In the genomic region with DNA sequence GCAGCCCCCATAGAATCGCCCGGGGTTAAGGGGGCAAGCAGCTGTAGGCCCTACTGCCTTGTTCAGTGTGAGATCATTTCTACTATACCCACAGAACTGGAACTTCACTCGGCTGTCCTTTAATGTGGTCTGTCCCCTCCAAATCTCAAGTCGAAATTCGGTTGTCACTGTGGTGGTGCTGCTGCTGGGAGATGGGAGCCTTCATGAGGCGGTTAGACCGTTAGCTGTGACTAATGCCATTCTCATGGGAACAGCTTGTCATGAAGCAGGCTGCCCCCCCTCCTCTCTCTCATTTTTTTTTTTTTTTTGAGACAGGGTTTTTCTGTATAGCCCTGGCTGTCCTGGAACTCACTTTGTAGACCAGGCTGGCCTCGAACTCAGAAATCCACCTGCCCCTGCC, we compare ENCODE assay signal across 26 mouse cellular contexts. TPM values are rescaled to one million over a fixed set of nuclear protein-coding genes. Genes with fewer than 3 reads are reported as not detected.
DNase-seq lines count a peak whose midpoint lies in the region; ATAC-seq and TF ChIP-seq lines count a peak whose summit lies in the region.
"Had no signal": no experiment of that assay in that cellular context is flagged by ENCODE, and none has a peak within 500 bp of the region (broad histone marks: within the 10 kb centered on the region; RNA-seq: fewer than 3 reads in every experiment).

No protein-coding gene starts in this region.

- no peak for TF ChIP-seq CTCF in CH12.LX (conservative IDR thresholded peaks at IDR 0.05 in 1 of 2, IDR thresholded peaks at IDR 0.05 in 1 of 2; ENCODE audit: low read depth in 2 of 2, low read length in 2 of 2)

- no peak for TF ChIP-seq EP300 in CH12.LX (IDR thresholded peaks at IDR 0.05; ENCODE audit: low read length)

- H3K4me2 ChIP-seq in CH12.LX (ENCODE audit: insufficient read depth, low read depth, poor library complexity, severe bottlenecking): no peak overlapping the region
- H3K4me2 ChIP-seq: embryonic facial prominence, embryonic 12.5 days; forebrain, embryonic 13.5 days; forebrain, embryonic 15.5 days had no signal

- H3K9ac ChIP-seq in CH12.LX (ENCODE audit: insufficient read depth, low read depth): no peak overlapping the region
- H3K9ac ChIP-seq: embryonic facial prominence, embryonic 12.5 days; forebrain, embryonic 13.5 days; forebrain, embryonic 15.5 days; forebrain, postnatal 0 days had no signal

- H3K27me3 ChIP-seq in CH12.LX (replicated peaks): no peaks in the 10 kb centered on the region
- H3K27me3 ChIP-seq: embryonic facial prominence, embryonic 12.5 days; forebrain, embryonic 13.5 days; forebrain, embryonic 15.5 days had no signal

- no peak overlapping the region for H3K27ac ChIP-seq in CH12.LX (ENCODE audit: insufficient read depth, low read depth)
- H3K27ac ChIP-seq: embryonic facial prominence, embryonic 10.5 days; embryonic facial prominence, embryonic 12.5 days; forebrain, embryonic 13.5 days; forebrain, embryonic 15.5 days had no signal

- DNase-seq in CD4-positive, CD25-positive, alpha-beta regulatory T cell, adult 2 months (ENCODE audit: low read depth, low spot score): peak; percentile 50
- DNase-seq in thymus, postnatal 0 days (ENCODE audit: low spot score): peak; percentile 57
- DNase-seq in thymus, postnatal 36 days: no peak
- no peak for DNase-seq in CH12.LX (ENCODE audit: extremely low read depth)
- DNase-seq in right cerebral cortex, postnatal 25 days: no peak
- DNase-seq: adrenal gland, adult 2 months; adrenal gland, postnatal 10 days; adrenal gland, postnatal 25 days; B cell, adult 2 months; cerebellum, adult 11-12 months; cerebellum, adult 2 months; cerebellum, adult 9-10 months; cerebellum, postnatal 10 days; cerebellum, postnatal 25 days; forebrain, postnatal 0 days had no signal

- H3K4me3 ChIP-seq in CH12.LX (replicated peaks in 1 of 3; ENCODE audit: low read depth in 2 of 3, low read length in 2 of 3, poor library complexity in 1 of 3): no peak overlapping the region
- H3K4me3 ChIP-seq: embryonic facial prominence, embryonic 10.5 days; embryonic facial prominence, embryonic 12.5 days; forebrain, embryonic 13.5 days; forebrain, embryonic 15.5 days had no signal

- TF ChIP-seq RAD21 in CH12.LX (IDR thresholded peaks at IDR 0.05; ENCODE audit: low read depth, low read length): no peak

- no peaks in the 10 kb centered on the region for H3K9me3 ChIP-seq in CH12.LX (replicated peaks; ENCODE audit: low read length)
- H3K9me3 ChIP-seq: embryonic facial prominence, embryonic 10.5 days; embryonic facial prominence, embryonic 12.5 days; forebrain, embryonic 13.5 days; forebrain, embryonic 15.5 days had no signal

- no peaks in the 10 kb centered on the region for H3K79me2 ChIP-seq in CH12.LX (replicated peaks; ENCODE audit: control insufficient read depth, extremely low read depth, insufficient read depth, poor library complexity, severe bottlenecking)

- dilution Hi-C loops in CH12.LX (cut with MboI; ENCODE audit: extremely low pct_ligation_motif_present, extremely low pct_unique_long_range_greater_than_20kb, low sequenced_read_pairs): no loop called here

- no peak for TF ChIP-seq POLR2A in CH12.LX (IDR thresholded peaks at IDR 0.05; ENCODE audit: low read depth, low read length)

- no peak for ATAC-seq in CD4-positive, CD25-positive, alpha-beta regulatory T cell, adult 4 months
- ATAC-seq: forebrain, embryonic 13.5 days; forebrain, embryonic 15.5 days; forebrain, postnatal 0 days had no signal

- H3K4me1 ChIP-seq in CH12.LX (ENCODE audit: control insufficient read depth in 1 of 2, insufficient read depth in 2 of 2): peaks cover 11 to 28% of the 10 kb centered on the region in 2 experiments
- H3K4me1 ChIP-seq: embryonic facial prominence, embryonic 10.5 days; embryonic facial prominence, embryonic 12.5 days; forebrain, embryonic 13.5 days; forebrain, embryonic 15.5 days had no signal

- no peaks in the 10 kb centered on the region for H3K36me3 ChIP-seq in CH12.LX (replicated peaks in 1 of 2; ENCODE audit: control insufficient read depth in 1 of 2, insufficient read depth in 1 of 2, low read length in 1 of 2)
- H3K36me3 ChIP-seq: embryonic facial prominence, embryonic 10.5 days; embryonic facial prominence, embryonic 12.5 days; forebrain, embryonic 15.5 days had no signal

- in situ Hi-C loops in CH12.LX (cut with MboI; ENCODE audit: low pct_ligation_motif_present, low pct_unique_long_range_greater_than_20kb, low sequenced_read_pairs): no loop called here

TF ChIP-seq in CH12.LX, 34 proteins besides CTCF, POLR2A, EP300 and RAD21:
- TF ChIP-seq CHD1 (IDR thresholded peaks at IDR 0.05; ENCODE audit: low read depth, low read length) (no peak), ZC3H11A (IDR thresholded peaks at IDR 0.05; ENCODE audit: low read depth, low read length) (no peak), TCF12 (IDR thresholded peaks at IDR 0.05; ENCODE audit: low read depth, low read length) (no peak), POLR2AphosphoS2 (IDR thresholded peaks at IDR 0.05; ENCODE audit: low read depth, low read length) (no peak), PAX5 (IDR thresholded peaks at IDR 0.05; ENCODE audit: low read length) (no peak), JUND (conservative IDR thresholded peaks at IDR 0.05; ENCODE audit: low read depth, low read length) (no peak), ZNF384 (IDR thresholded peaks at IDR 0.05; ENCODE audit: low read depth, low read length) (peak; percentile 65)

RNA-seq across cellular contexts. Expression of gene Gm17490, which starts 2.9 kb away (rescaled TPM):
- polyA plus RNA-seq in CD4-positive, CD25-positive, alpha-beta regulatory T cell, adult 4 months (2017; shearing (Covaris generic)): not detected
- polyA plus RNA-seq in thymus, postnatal 0 days (2015; fragmentation: Nextera tagmentation; extraction: Ambion mirVana): not detected in 2 replicates
- total RNA-seq in CH12.LX (2012; rRNA removed) (not detected in 2 replicates), CH12.LX (2014; rRNA removed) (not detected in 2 replicates)
- polyA plus RNA-seq in CH12.LX (2012; ENCODE audit: insufficient read length, low read depth): not detected in 2 replicates
- total RNA-seq: adrenal gland, adult 2 months; adrenal gland, postnatal 10 days; adrenal gland, postnatal 25 days; adrenal gland, postnatal 4 days; ES-E14; forebrain, postnatal 0 days; MEL had no signal
- polyA plus RNA-seq: adrenal gland, adult 2 months; cerebellum, adult 2 months; cortical plate, adult 2 months; embryonic facial prominence, embryonic 10.5 days; embryonic facial prominence, embryonic 12.5 days; embryonic facial prominence, embryonic 14.5 days; forebrain, embryonic 11.5 days; forebrain, embryonic 13.5 days; forebrain, embryonic 15.5 days; forebrain, postnatal 0 days had no signal

RNA-seq across cellular contexts. Expression of gene Rbm17, which starts 19.2 kb away (rescaled TPM):
- polyA plus RNA-seq in CD4-positive, CD25-positive, alpha-beta regulatory T cell, adult 4 months (2017; shearing (Covaris generic)): 10 to 100 TPM; 34.7 TPM
- 188 and 189 TPM in 2 replicates for polyA plus RNA-seq in thymus, postnatal 0 days (2015; fragmentation: Nextera tagmentation; extraction: Ambion mirVana)
- total RNA-seq in CH12.LX (2012; rRNA removed) (199 and 248 TPM in 2 replicates), CH12.LX (2014; rRNA removed) (239 and 244 TPM in 2 replicates)
- 344 and 405 TPM in 2 replicates for polyA plus RNA-seq in CH12.LX (2012; ENCODE audit: insufficient read length, low read depth)

RNA-seq across cellular contexts. Expression of gene Il2ra, which starts 19.4 kb away (rescaled TPM):
- polyA plus RNA-seq in CD4-positive, CD25-positive, alpha-beta regulatory T cell, adult 4 months (2017; shearing (Covaris generic)): 100 to 1,000 TPM; 347 to 420 TPM
- 46.0 and 51.1 TPM in 2 replicates for polyA plus RNA-seq in thymus, postnatal 0 days (2015; fragmentation: Nextera tagmentation; extraction: Ambion mirVana)
- total RNA-seq in CH12.LX (2012; rRNA removed) (5.5 and 6.0 TPM in 2 replicates), CH12.LX (2014; rRNA removed) (4.8 and 6.3 TPM in 2 replicates)
- 8.7 and 8.8 TPM in 2 replicates for polyA plus RNA-seq in CH12.LX (2012; ENCODE audit: insufficient read length, low read depth)
- total RNA-seq: ES-E14; forebrain, postnatal 0 days; MEL had no signal
- polyA plus RNA-seq: adrenal gland, adult 2 months; embryonic facial prominence, embryonic 10.5 days; embryonic facial prominence, embryonic 12.5 days; embryonic facial prominence, embryonic 14.5 days; forebrain, embryonic 11.5 days; forebrain, embryonic 13.5 days; forebrain, embryonic 15.5 days; forebrain, postnatal 0 days had no signal

Comparison
In these comparisons a context has a peak if more than half of its experiments do, and no peak if none do; other contexts are left out.
1. DNase-seq: peak in CD4-positive, CD25-positive, alpha-beta regulatory T cell, adult 2 months (single experiment) and thymus, postnatal 0 days (single experiment); none in thymus, postnatal 36 days (0 of 2), CH12.LX (single experiment) and right cerebral cortex, postnatal 25 days (single experiment).